Mouse (Mus musculus) cerebellum, adult (tissue): ENCODE results near the gene Arhgap19.

Source experiments
- ATAC-seq: cut with Nextera tagmentation; 2 replicates; pipeline ENCODE4 v1.9.2; 2017; ENCODE audit warnings: mild to moderate bottlenecking, moderate library complexity, mixed read lengths; ENCODE audit not compliant: insufficient number of reproducible peaks, low FRiP score, low TSS enrichment

Gene Arhgap19

GRCm38 (mm10) chr19:41832501-41833201, 30.8 kb upstream of the Arhgap19 start:
- ATAC-seq = no peak

DNA sequence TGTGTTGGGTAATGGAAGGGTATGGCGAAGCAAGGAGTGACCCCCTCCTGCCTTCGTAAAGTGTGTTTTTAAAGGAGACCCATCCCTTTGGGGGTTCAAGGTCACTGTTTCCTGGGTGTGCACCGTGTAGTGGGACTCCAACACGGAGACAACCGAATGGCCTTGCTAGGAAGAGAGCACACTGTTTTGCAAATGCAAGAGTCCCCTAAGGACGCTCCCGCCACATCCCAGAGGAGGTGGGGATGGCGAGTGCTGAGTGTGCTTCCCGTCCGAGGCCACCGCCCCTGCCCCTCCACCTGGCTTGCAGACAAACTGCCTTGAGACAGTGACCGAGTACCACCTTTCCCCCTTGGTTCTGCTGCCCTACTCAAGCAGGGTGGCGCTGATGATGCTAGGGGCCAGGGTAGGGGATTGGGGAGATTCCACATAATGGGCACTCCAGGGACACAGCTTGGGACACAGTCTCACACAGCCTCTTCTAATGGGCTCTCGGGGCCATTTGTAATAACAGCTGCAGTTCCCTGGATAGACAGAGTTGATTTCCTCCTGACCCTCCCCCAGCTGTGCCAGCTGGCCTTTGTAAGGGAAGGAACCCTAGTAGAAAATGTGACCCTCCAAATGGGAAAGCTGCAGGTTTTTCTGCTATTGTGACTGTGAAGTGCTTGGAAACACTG, 30.0 kb upstream of the Arhgap19 start:
- no peak for ATAC-seq

- no peak for ATAC-seq
Observed at GRCm38 (mm10) chr19:41831101-41831570, 29.3 kb upstream of the Arhgap19 start.

DNA sequence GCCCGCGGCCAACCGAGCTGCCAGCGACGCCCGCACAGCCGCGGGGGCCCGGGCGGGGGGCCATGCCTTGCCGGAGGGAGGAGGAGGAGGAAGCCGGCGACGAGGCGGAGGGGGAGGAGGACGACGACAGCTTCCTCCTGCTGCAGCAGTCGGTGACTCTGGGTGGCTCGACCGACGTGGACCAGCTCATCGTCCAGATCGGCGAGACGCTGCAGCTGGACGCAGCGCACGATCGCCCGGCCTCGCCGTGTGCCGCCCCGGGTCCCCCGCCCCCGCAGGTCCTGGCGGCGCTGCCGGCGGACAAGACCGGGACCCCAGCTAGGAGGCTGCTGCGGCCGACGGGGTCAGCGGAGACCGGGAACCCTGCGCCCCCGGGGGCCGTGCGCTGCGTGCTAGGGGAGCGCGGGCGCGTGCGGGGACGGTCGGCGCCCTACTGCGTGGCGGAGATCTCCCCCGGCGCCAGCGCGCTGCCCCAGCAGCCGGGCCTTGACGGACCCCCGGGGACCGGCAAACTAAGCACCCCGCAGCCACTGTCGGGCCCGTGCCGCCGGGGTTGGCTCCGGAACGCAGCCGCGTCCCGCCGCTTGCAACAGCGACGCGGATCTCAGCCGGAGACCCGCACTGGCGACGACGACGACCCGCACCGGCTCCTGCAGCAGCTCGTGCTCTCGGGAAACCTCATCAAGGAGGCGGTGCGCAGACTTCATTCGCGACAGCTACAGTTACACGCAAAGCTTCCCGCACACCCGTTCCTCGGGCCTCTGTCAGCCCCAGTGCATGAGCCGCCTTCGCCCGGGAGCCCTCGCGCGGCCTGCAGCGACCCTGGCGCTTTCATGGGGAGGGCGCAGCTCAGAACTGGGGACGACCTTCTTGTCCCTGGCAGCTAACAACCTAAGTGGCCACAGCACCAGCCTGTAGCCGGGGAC, 28.5 kb upstream of the Arhgap19 start:
- peak; percentile 45 for ATAC-seq

DNA sequence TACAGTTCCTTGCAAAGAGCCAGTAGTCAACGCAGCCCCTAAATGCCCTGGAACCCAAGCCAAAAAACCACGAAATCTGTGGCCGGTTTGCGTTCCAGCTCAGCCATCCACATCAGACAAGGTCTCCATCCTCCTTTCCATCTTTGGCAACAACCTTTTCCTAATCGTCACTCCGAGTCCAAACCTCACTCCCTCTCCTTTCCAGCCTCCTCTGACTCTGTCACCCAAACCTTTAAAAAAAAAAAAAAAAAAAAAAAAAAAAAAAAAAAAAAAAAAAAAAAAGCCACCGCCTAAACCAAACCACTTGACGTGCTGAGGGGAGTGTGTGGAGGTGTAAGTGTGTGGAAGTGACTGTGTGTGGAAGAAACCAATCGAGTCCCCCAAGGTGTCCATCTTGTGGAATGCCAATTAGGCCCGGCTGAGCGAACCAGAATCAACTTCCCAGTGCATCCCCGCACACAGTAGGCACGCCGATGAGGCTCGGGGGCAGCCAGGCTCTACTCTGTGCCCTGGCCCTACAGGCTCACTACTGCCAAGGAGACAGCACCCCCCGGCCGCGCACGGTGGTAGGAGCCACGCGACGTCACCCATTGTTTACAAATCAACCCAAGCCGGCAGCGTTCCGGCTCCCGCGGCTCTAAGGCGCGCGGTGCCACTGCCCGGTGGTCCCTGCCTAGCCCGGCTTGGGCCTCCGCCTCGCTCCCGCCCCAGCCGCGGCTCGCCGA, 27.7 kb upstream of the Arhgap19 start, which contains the start of gene Frat1:
TSS of gene Frat1 (plus strand) at position 590 of the 725 bp plus-strand sequence.
- ATAC-seq = peak; percentile 99

DNA sequence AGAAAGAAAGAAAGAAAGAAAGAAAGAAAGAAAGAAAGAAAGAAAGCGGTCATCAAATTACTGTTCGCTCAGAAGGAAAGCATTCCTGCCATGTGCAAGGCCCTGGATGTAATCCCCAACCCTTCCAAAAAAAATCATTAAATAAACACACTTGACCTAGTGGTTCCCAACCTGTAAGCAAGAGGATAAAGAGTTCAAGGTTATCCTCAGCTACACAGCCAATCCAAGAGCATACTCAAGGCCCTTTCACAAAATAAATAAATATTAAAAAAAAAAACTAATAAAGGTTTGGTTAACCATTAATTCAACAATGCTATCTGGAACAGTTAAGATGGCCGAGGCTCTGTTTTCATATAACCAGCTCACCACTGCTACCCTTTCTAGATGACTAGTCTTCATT, 27.1 kb upstream of the Arhgap19 start:
- no peak for ATAC-seq

DNA sequence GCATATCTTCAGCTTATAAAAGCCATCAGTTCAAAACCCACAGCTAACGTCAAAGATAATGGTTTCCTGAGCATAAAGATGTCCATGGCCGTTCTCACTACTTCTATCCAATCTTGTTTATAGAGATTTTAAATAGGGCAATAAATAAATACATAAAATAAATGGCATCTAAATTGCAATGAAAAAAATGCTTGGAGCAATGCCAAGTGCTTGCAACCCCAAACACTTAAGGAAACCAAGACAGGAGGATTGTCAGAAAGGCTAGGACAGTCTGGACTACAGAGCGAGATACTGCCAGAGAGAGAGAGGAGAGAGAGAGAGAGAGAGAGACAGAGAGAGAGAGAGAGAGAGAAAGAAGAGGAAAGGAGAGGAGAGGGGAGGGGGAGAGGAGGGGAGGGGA, 24.7 kb upstream of the Arhgap19 start:
- no peak for ATAC-seq

GRCm38 (mm10) chr19:41824950-41825349, 23.1 kb upstream of the Arhgap19 start:
- ATAC-seq = no peak

DNA sequence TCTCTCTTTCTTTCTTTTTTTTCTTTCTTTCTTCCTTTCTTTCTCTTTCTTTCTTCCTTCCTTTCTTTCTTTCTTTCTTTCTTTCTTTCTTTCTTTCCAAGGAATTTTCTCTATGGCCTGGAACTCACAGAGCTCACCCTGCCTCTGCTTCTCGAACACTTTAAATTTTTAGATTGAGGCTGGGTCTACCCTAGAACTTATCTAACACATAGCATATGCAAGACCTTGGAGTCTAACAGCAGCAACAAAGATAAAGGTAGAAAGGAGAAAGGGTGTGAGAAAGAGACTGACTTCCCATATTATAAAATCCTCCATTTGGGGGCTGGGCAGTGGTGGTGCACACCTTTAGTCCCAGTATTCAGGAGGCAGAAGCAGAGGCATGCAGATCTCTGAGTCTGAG, 20.7 kb upstream of the Arhgap19 start:
- no peak for ATAC-seq

- ATAC-seq = no peak
Observed at GRCm38 (mm10) chr19:41821436-41821835, 19.6 kb upstream of the Arhgap19 start.

DNA sequence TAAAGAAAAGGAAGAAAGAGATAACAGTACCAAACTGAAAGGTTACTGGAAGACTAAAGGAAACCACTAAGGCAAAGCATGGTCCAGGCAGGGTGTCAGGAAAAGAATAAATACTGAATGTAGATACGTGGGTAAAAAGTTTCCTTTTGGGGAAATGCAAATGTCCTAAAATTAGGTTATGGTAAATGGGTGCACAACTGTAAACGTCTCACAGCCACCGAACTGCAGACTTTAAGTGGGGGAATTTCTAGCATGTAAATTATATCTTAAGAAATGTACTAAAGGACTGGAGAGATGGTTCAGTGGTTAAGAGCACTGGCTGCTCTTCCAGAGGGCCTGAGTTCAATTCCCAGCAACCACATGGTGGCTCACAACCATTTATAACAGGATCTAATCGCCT, 16.9 kb upstream of the Arhgap19 start:
- no peak for ATAC-seq

DNA sequence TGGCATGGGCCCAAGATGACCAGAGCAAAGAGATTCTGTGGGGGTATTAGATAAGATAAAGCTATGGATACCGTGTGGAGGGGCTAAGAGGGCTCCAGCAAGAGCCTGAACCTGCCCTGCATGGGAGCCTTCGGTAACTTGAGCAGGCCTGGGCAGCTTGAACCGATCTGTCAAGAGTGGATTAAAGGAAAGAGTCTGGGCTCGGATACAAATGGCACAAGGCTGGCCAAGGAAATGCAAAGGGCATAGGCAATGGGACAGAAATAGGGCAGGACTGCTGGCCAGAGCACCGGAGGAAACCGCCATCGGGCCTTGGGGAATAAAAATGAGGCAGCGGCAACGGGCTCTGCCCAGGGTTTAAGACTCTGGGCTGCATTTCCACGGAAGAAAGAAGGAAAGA, 15.5 kb upstream of the Arhgap19 start:
- no peak for ATAC-seq

GRCm38 (mm10) chr19:41816915-41817314, 15.1 kb upstream of the Arhgap19 start:
- ATAC-seq = no peak

- no peak for ATAC-seq
Observed at GRCm38 (mm10) chr19:41816410-41816809, 14.6 kb upstream of the Arhgap19 start.

DNA sequence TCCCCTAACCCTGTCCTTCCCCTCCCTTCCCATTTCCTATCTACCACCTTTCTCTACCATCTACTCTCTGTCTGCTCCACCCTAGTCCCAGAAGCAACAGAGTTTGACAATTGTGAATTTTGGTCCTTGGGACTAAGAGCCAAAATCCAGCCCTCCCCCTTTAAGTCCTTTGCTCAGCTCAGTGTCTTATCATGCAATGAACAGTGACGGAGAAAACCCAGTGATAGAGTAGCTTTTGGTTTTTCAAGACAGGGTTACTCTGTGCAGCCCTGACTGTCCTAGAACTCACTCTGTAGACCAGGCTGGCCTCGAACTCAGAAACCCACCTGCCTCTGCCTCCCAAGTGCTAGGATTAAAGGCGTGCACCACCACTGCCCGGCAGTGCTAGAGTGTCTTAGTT, 11.5 kb upstream of the Arhgap19 start:
- ATAC-seq = no peak

DNA sequence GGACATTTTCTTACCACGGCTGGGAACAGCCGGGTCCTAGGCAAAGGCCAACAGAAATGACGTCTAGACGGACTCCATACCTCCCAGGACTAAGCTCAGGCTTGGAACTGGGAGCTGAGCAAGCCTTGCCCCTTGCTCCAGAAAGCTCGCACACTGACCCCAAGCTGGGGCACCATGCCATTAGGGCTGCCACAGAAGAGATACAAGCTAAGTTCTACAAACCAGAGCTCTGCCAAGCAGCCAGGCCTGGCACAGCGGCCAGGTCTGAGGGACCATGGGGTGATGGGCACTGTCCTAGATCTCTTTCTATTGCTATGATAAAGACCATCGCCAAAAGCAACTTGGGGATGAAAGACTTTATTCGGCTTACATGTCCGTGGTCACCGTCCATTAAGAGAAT, 10.7 kb upstream of the Arhgap19 start:
- ATAC-seq = no peak

GRCm38 (mm10) chr19:41810074-41810473, 8.2 kb upstream of the Arhgap19 start:
- no peak for ATAC-seq

GRCm38 (mm10) chr19:41808104-41808634, 6.3 kb upstream of the Arhgap19 start:
- ATAC-seq = no peak

DNA sequence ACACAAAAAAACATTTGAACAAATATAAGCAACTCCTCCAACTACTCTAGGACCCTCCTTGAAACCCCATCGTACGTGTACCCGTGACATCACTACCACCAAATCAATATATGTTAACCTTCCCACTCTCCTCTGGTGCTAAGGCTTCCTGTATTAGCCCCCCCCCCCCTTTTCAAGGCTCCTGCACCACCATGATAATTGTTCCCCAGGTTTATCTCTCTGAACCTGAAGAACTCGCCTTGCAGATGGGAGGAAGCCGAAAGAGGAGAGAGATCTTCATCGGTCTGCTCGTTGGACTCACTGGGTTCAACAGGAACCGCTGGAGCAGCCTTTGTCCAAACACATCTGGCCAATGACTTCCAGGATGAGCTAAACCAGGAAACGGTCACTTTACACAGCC, 5.7 kb upstream of the Arhgap19 start:
- no peak for ATAC-seq

DNA sequence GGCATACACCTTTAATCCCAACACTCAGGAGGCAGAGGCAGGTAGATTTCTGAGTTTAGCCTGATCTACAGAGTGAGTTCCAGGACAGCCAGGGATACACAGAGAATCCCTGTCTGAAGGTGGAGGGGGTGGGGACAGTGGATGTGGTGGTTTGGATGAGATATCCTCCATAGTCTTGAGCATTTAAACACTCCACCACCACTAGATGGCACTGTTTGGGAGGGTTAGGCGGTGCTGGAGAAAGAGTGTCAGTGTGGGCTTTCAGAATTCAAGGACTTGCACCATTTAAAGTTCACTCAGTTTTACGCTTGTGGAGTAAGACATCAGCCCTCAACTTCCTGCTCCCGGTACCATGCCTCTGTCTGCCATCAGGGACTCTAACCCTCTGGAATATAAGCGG, 4.0 kb upstream of the Arhgap19 start:
- ATAC-seq = no peak
